Mouse (Mus musculus) stomach, postnatal 0 days (tissue): Measurements from ENCODE around the gene Olfr625-ps1. TPM values are rescaled to one million over a fixed set of nuclear protein-coding genes. Genes with fewer than 3 reads are reported as not detected.
"Not testable (repeated sequence)": the region's sequence is repeated elsewhere in the genome, so short reads cannot be mapped to it uniquely, and the experiment has no call there.

ENCODE experiments used
- ATAC-seq: fragments of 200-750 bp; cut with Nextera tagmentation; 2 replicates; pipeline ENCODE4 v1.8.0; 2017; ENCODE audit not compliant: low FRiP score, low TSS enrichment
- DNase-seq: peaks from one replicate; pipeline ENCODE4 v3.0.0-alpha.2; 2016; ENCODE audit warnings: low spot score
- H3K27ac ChIP-seq: fragments of 300-500 bp; sonication (generic); replicated peaks from 2 replicates; pipeline ENCODE4 v1.5.1; 2014; ENCODE audit warnings: mild to moderate bottlenecking, control low read depth
- H3K27me3 ChIP-seq: fragments of 300-500 bp; sonication (generic); 2 replicates; pipeline ENCODE4 v1.6.1; 2014; ENCODE audit warnings: low read length; ENCODE audit not compliant: control insufficient read depth, insufficient read depth
- H3K36me3 ChIP-seq: fragments of 300-500 bp; sonication (generic); 2 replicates; pipeline ENCODE4 v1.6.1; 2014; ENCODE audit warnings: low read length, mixed read lengths; ENCODE audit not compliant: control insufficient read depth, insufficient read depth
- H3K4me1 ChIP-seq: fragments of 300-500 bp; sonication (generic); replicated peaks from 2 replicates; pipeline ENCODE4 v1.6.1; 2014; ENCODE audit warnings: antibody characterized with exemption; ENCODE audit not compliant: control insufficient read depth, insufficient read depth
- H3K4me2 ChIP-seq: fragments of 300-500 bp; sonication (generic); replicated peaks from 2 replicates; pipeline ENCODE4 v1.6.1; 2014; ENCODE audit warnings: low read depth, mild to moderate bottlenecking, control low read depth, moderate library complexity
- H3K4me3 ChIP-seq: fragments of 300-500 bp; sonication (generic); 2 replicates; pipeline ENCODE4 v1.5.1; 2014; ENCODE audit warnings: low read depth, low read length, control low read depth
- H3K9ac ChIP-seq: fragments of 300-500 bp; sonication (generic); 2 replicates; pipeline ENCODE4 v1.6.1; 2014; ENCODE audit warnings: mild to moderate bottlenecking, low read length, control low read depth, mixed read lengths
- H3K9me3 ChIP-seq: fragments of 300-500 bp; sonication (generic); 2 replicates; pipeline ENCODE4 v1.6.1; 2016; ENCODE audit warnings: low read length; ENCODE audit not compliant: control insufficient read depth
- CTCF ChIP-seq: IDR thresholded peaks from 2 replicates; pipeline ENCODE4 v1.5.1; 2016; ENCODE audit warnings: antibody characterized with exemption, low read depth, mild to moderate bottlenecking, moderate library complexity
- EP300 ChIP-seq: optimal IDR thresholded peaks from 2 replicates; pipeline ENCODE3; 2016; ENCODE audit warnings: antibody characterized with exemption
- WGBS: fragments of 180-500 bp; shearing (Covaris S2); extraction: QIAGEN DNeasy Blood & Tissue Kit; methylation state at CpG from one replicate; pipeline ENCODE4 v1.1.7; 2014; 5-methylcytosine and 5-hydroxymethylcytosine counted together
- polyA plus RNA-seq: library from polyadenylated mRNA; unstranded; fragments of >200 nt; fragmentation: Nextera tagmentation; extraction: Ambion mirVana; gene quantifications from 2 replicates; pipeline ENCODE4 v1.2.1, GENCODE M21; 2015

Gene Olfr625-ps1
- polyA plus RNA-seq, 1 experiment from 2014 or later, result not detected

- TF ChIP-seq EP300 (no peak), CTCF (no peak)
- Histone ChIP-seq H3K4me1 (no peaks in the 10 kb centered on the region), H3K27ac (no peak overlapping the region), H3K4me3 (no peak overlapping the region), H3K9me3 (no peaks in the 10 kb centered on the region), H3K4me2 (no peak overlapping the region), H3K9ac (no peak overlapping the region), H3K36me3 (no peaks in the 10 kb centered on the region), H3K27me3 (no peaks in the 10 kb centered on the region)
- DNase-seq, result no peak
- ATAC-seq, result no peak
- 82% methylated on average over 4 of the region's 4 CpGs for WGBS
Measured at GRCm38 (mm10) chr7:103699469-103699868, 16.9 kb downstream of the Olfr625-ps1 start.

GRCm38 (mm10) chr7:103712024-103712423 is 29.5 kb downstream of the Olfr625-ps1 start:
- Histone ChIP-seq H3K9ac (no peak overlapping the region), H3K36me3 (no peaks in the 10 kb centered on the region), H3K4me1 (no peaks in the 10 kb centered on the region), H3K4me2 (no peak overlapping the region), H3K9me3 (no peaks in the 10 kb centered on the region), H3K27me3 (no peaks in the 10 kb centered on the region), H3K4me3 (no peak overlapping the region), H3K27ac (no peak overlapping the region)
- peak; percentile 50 for TF ChIP-seq CTCF
- no peak for TF ChIP-seq EP300
- WGBS, result 30% methylated on average over 2 of the region's 2 CpGs
- DNase-seq (no peak), ATAC-seq (no peak)

GRCm38 (mm10) chr7:103714371-103714770 is 31.9 kb downstream of the Olfr625-ps1 start, which contains the start of gene Olfr243:
Gene Olfr243, plus strand, starts transcription at chr7:103714671.
- no peak for TF ChIP-seq CTCF
- no peak for TF ChIP-seq EP300
- Histone ChIP-seq H3K27ac (no peak within 1 kb of the TSS), H3K4me3 (no peak within 1 kb of the TSS), H3K4me2 (no peak within 1 kb of the TSS), H3K27me3 (no peaks in the 10 kb centered on the region), H3K9ac (no peak within 1 kb of the TSS), H3K9me3 (no peaks in the 10 kb centered on the region), H3K36me3 (no peaks in the 10 kb centered on the region), H3K4me1 (no peaks in the 10 kb centered on the region)
- DNase-seq (no peak), ATAC-seq (no peak)

- not testable (repeated sequence) for ATAC-seq, H3K4me2 ChIP-seq, H3K9ac ChIP-seq, H3K36me3 ChIP-seq, H3K27me3 ChIP-seq, H3K9me3 ChIP-seq, H3K4me3 ChIP-seq, DNase-seq, H3K27ac ChIP-seq, H3K4me1 ChIP-seq
- 88% methylated on average over 1 of the region's 1 CpGs for WGBS
Measured at GRCm38 (mm10) chr7:103716398-103716797, 33.9 kb downstream of the Olfr625-ps1 start.

GRCm38 (mm10) chr7:103730074-103730473 is 47.6 kb downstream of the Olfr625-ps1 start, which contains the start of gene Olfr628:
Gene Olfr628, plus strand, starts transcription at chr7:103730374.
- 77% methylated on average over 1 of the region's 1 CpGs for WGBS
- Histone ChIP-seq H3K27me3 (no peaks in the 10 kb centered on the region), H3K4me1 (no peaks in the 10 kb centered on the region), H3K4me3 (no peak within 1 kb of the TSS), H3K36me3 (no peaks in the 10 kb centered on the region), H3K27ac (no peak within 1 kb of the TSS), H3K4me2 (no peak within 1 kb of the TSS), H3K9me3 (no peaks in the 10 kb centered on the region), H3K9ac (no peak within 1 kb of the TSS)
- no peak for TF ChIP-seq CTCF
- no peak for TF ChIP-seq EP300
- ATAC-seq (no peak), DNase-seq (no peak)

Other genes with a start within 250 kb of the Olfr625-ps1 start
- gene Olfr605, start 237.3 kb upstream of the Olfr625-ps1 start, polyA plus RNA-seq, result not detected in 2 replicates
- not detected in 2 replicates for gene Olfr606, start 233.7 kb upstream of the Olfr625-ps1 start, polyA plus RNA-seq
- gene Olfr607, start 218.6 kb upstream of the Olfr625-ps1 start, polyA plus RNA-seq, result not detected in 2 replicates
- not detected in 2 replicates for gene Olfr608, start 212.8 kb upstream of the Olfr625-ps1 start, polyA plus RNA-seq
- not detected in 2 replicates for gene Olfr609, start 184.7 kb upstream of the Olfr625-ps1 start, polyA plus RNA-seq
- not detected in 2 replicates for gene Olfr610, start 170.6 kb upstream of the Olfr625-ps1 start, polyA plus RNA-seq
- gene Olfr611, start 161.9 kb upstream of the Olfr625-ps1 start, polyA plus RNA-seq, result not detected in 2 replicates
- not detected in 2 replicates for gene Olfr612, start 140.0 kb upstream of the Olfr625-ps1 start, polyA plus RNA-seq
- not detected in 2 replicates for gene Olfr613, start 134.6 kb upstream of the Olfr625-ps1 start, polyA plus RNA-seq
- gene Olfr615, start 126.6 kb upstream of the Olfr625-ps1 start, polyA plus RNA-seq, result not detected in 2 replicates
- not detected in 2 replicates for gene Olfr616, start 113.6 kb upstream of the Olfr625-ps1 start, polyA plus RNA-seq
- gene Olfr617, start 109.7 kb upstream of the Olfr625-ps1 start, polyA plus RNA-seq, result not detected in 2 replicates
- gene Olfr618, start 92.6 kb upstream of the Olfr625-ps1 start, polyA plus RNA-seq, result 0.10 and 0.22 TPM in 2 replicates
- not detected in 2 replicates for gene Olfr619, start 82.1 kb upstream of the Olfr625-ps1 start, polyA plus RNA-seq
- 0.10 TPM in 1 of 2 replicates, not detected in the other for gene Olfr620, start 70.2 kb upstream of the Olfr625-ps1 start, polyA plus RNA-seq
- not detected in 2 replicates for gene Olfr622, start 40.0 kb upstream of the Olfr625-ps1 start, polyA plus RNA-seq
- gene Olfr623, start 19.0 kb upstream of the Olfr625-ps1 start, polyA plus RNA-seq, result not detected in 2 replicates
- gene Olfr624, start 11.5 kb upstream of the Olfr625-ps1 start, polyA plus RNA-seq, result 0.02 TPM in 1 of 2 replicates, not detected in the other
- not detected in 2 replicates for gene Olfr243, start 32.0 kb downstream of the Olfr625-ps1 start, polyA plus RNA-seq
- gene Olfr628, start 47.7 kb downstream of the Olfr625-ps1 start, polyA plus RNA-seq, result not detected in 2 replicates
- gene Olfr629, start 62.2 kb downstream of the Olfr625-ps1 start, polyA plus RNA-seq, result not detected in 2 replicates
- not detected in 2 replicates for gene Olfr630, start 74.6 kb downstream of the Olfr625-ps1 start, polyA plus RNA-seq
- gene Olfr69, start 88.9 kb downstream of the Olfr625-ps1 start, polyA plus RNA-seq, result not detected in 2 replicates
- 0.02 TPM in 1 of 2 replicates, not detected in the other for gene Olfr68, start 97.0 kb downstream of the Olfr625-ps1 start, polyA plus RNA-seq
- not detected in 2 replicates for gene Olfr67, start 109.1 kb downstream of the Olfr625-ps1 start, polyA plus RNA-seq
- 137 and 177 TPM in 2 replicates for gene Hbb-bt, start 131.3 kb downstream of the Olfr625-ps1 start, polyA plus RNA-seq
- 597 and 747 TPM in 2 replicates for gene Hbb-bs, start 145.4 kb downstream of the Olfr625-ps1 start, polyA plus RNA-seq
- gene Hbb-bh2, start 157.8 kb downstream of the Olfr625-ps1 start, polyA plus RNA-seq, result not detected in 2 replicates
- not detected in 2 replicates for gene Hbb-bh1, start 160.4 kb downstream of the Olfr625-ps1 start, polyA plus RNA-seq
- not detected in 2 replicates for gene Hbb-y, start 170.5 kb downstream of the Olfr625-ps1 start, polyA plus RNA-seq
- gene Olfr66, start 203.5 kb downstream of the Olfr625-ps1 start, polyA plus RNA-seq, result not detected in 2 replicates
- gene Olfr64, start 211.8 kb downstream of the Olfr625-ps1 start, polyA plus RNA-seq, result not detected in 2 replicates
- gene Olfr65, start 220.8 kb downstream of the Olfr625-ps1 start, polyA plus RNA-seq, result not detected in 2 replicates
- not detected in 2 replicates for gene Olfr631, start 246.1 kb downstream of the Olfr625-ps1 start, polyA plus RNA-seq